Mouse (Mus musculus): Measurements from ENCODE around the gene Prss36.

- TF ChIP-seq MAX (IDR thresholded peaks at IDR 0.05; ENCODE audit: low read depth) (no peak), USF1 (IDR thresholded peaks at IDR 0.05; ENCODE audit: low read depth) (no peak), SRF (IDR thresholded peaks at IDR 0.05; ENCODE audit: control insufficient read depth, insufficient read length, low read depth) (no peak), E2F4 (IDR thresholded peaks at IDR 0.05; ENCODE audit: insufficient read depth) (no peak), POLR2A (IDR thresholded peaks at IDR 0.05; ENCODE audit: insufficient read length, low read depth) (no peak)
Measured at GRCm38 (mm10) chr7:127930636-127931035, 15.9 kb downstream of the Prss36 start.

All from myocyte (in vitro differentiated cells).